In genomic region chr5:118354127-118354526, GRCm38 (mm10) we compare ENCODE assay signal across 11 mouse cellular contexts.
DNase-seq lines count a peak whose midpoint lies in the region; ATAC-seq and TF ChIP-seq lines count a peak whose summit lies in the region.
"Had no signal": no experiment of that assay in that cellular context is flagged by ENCODE, and none has a peak within 500 bp of the region (broad histone marks: within the 10 kb centered on the region; RNA-seq: fewer than 3 reads in every experiment).

No protein-coding gene starts in this region.

- H3K27me3 ChIP-seq in kidney, embryonic 15.5 days: no peaks in the 10 kb centered on the region
- peaks cover 18% of the 10 kb centered on the region for H3K27me3 ChIP-seq in G1E (ENCODE audit: insufficient read depth, low read length)
- H3K27me3 ChIP-seq in embryonic facial prominence, embryonic 12.5 days: no peaks in the 10 kb centered on the region

- peak overlapping the region; percentile 30; the same call in 1 of the 2 replicates for H3K4me2 ChIP-seq in kidney, embryonic 15.5 days
- peak overlapping the region; percentile 25 for H3K4me2 ChIP-seq in embryonic facial prominence, embryonic 12.5 days (replicated peaks)

- TF ChIP-seq CTCF in G1E (IDR thresholded peaks at IDR 0.05; ENCODE audit: low read depth, low read length): no peak

- 0 out of 2 replicates have a peak overlapping the region, but pooled peaks have one; percentile 9 for H3K27ac ChIP-seq in kidney, embryonic 15.5 days
- no peak overlapping the region for H3K27ac ChIP-seq in embryonic facial prominence, embryonic 12.5 days

- no peaks in the 10 kb centered on the region for H3K9me3 ChIP-seq in kidney, embryonic 15.5 days (replicated peaks)
- peaks cover 2% of the 10 kb centered on the region for H3K9me3 ChIP-seq in G1E (replicated peaks)
- no peaks in the 10 kb centered on the region for H3K9me3 ChIP-seq in embryonic facial prominence, embryonic 12.5 days

- no peak for DNase-seq in kidney, adult 9 months
- no peak for DNase-seq in G1E (ENCODE audit: low spot score)
- DNase-seq in right cerebral cortex, adult 2 months (ENCODE audit: low spot score in 2 of 2): no peak
- no peak for DNase-seq in right cerebral cortex, postnatal 25 days
- DNase-seq: adrenal gland, adult 2 months; cerebellum, postnatal 14 days; kidney, adult 8-10 months; left cerebral cortex, postnatal 4 days had no signal

- no peak for ATAC-seq in kidney, embryonic 15.5 days (replicated peaks; ENCODE audit: low FRiP score)
- 0 out of 2 replicates have a peak, but pooled peaks have one; percentile 28 for ATAC-seq in G1E (ENCODE audit: extremely low read depth, insufficient number of reproducible peaks, low FRiP score, poor library complexity, severe bottlenecking)
- ATAC-seq in embryonic facial prominence, embryonic 12.5 days (ENCODE audit: insufficient number of reproducible peaks, insufficient read depth, low FRiP score, low TSS enrichment): no peak
- peak; percentile 94 for ATAC-seq in megakaryocyte, adult 5-6 weeks (ENCODE audit: poor library complexity, severe bottlenecking)

- no peak overlapping the region for H3K4me3 ChIP-seq in kidney, embryonic 15.5 days (replicated peaks)
- H3K4me3 ChIP-seq in G1E (ENCODE audit: low read depth, low read length): no peak overlapping the region
- 0 out of 2 replicates have a peak overlapping the region, but pooled peaks have one; percentile 0 for H3K4me3 ChIP-seq in embryonic facial prominence, embryonic 12.5 days

- peaks cover 32% of the 10 kb centered on the region for H3K4me1 ChIP-seq in kidney, embryonic 15.5 days
- H3K4me1 ChIP-seq in G1E (ENCODE audit: insufficient read depth, low read depth, low read length): peaks cover 14% of the 10 kb centered on the region
- H3K4me1 ChIP-seq in embryonic facial prominence, embryonic 12.5 days: peaks cover 37% of the 10 kb centered on the region

- no peaks in the 10 kb centered on the region for H3K36me3 ChIP-seq in kidney, embryonic 15.5 days
- H3K36me3 ChIP-seq in G1E (replicated peaks): no peaks in the 10 kb centered on the region
- H3K36me3 ChIP-seq in embryonic facial prominence, embryonic 12.5 days: no peaks in the 10 kb centered on the region

- 21% methylated on average over 5 of the region's 5 CpGs for WGBS in kidney, embryonic 15.5 days
- WGBS in embryonic facial prominence, embryonic 12.5 days: 13% methylated on average over 5 of the region's 5 CpGs

- H3K9ac ChIP-seq in kidney, embryonic 15.5 days: no peak overlapping the region
- H3K9ac ChIP-seq in embryonic facial prominence, embryonic 12.5 days: peak overlapping the region; percentile 27; the same call in 1 of the 2 replicates

Comparison
In these comparisons a context has a peak if more than half of its experiments do, and no peak if none do; other contexts are left out.
1. ATAC-seq: peak in G1E (single experiment) and megakaryocyte, adult 5-6 weeks (single experiment); none in kidney, embryonic 15.5 days (single experiment) and embryonic facial prominence, embryonic 12.5 days (single experiment).